Mouse (Mus musculus) cerebellum, adult 9-10 months (tissue): ENCODE results near the gene Pvalb.

Experiments used
- DNase-seq: peaks from one replicate; pipeline ENCODE4 v3.0.0; 2022

The Pvalb gene

GRCm38 (mm10) chr15:78206312-78206711, at the start of gene Pvalb:
Pvalb (minus strand) TSS chr15:78206400.
- no peak for DNase-seq

- peak; percentile 42 for DNase-seq
Observed at GRCm38 (mm10) chr15:78254751-78255150, 48.6 kb upstream of the Pvalb start.

- no peak for DNase-seq
Observed at GRCm38 (mm10) chr15:78248410-78248809, 42.2 kb upstream of the Pvalb start.

DNA sequence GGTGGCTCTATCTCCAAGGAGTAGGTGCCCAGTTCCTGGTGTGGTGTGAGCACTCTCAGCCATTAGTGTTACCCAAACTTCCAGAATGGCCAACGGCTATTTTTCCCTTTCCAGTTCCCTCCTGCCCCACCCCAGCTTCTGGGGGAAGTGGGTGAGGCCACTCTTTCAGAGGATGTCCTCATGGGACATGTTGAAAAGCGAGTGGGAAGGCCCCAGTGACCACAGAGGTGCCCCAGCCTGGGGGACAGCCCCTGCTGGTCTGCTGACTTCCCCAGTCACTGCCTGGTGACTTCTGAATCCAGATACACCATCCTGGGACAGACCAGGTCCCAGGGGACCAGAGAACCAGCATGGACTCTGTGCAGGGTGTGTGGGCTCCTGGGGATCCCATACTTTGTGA, 41.5 kb upstream of the Pvalb start:
- DNase-seq = no peak

GRCm38 (mm10) chr15:78246143-78247116, 40.2 kb upstream of the Pvalb start:
- DNase-seq = no peak

- no peak for DNase-seq
Observed at GRCm38 (mm10) chr15:78244695-78245492, 38.7 kb upstream of the Pvalb start, which contains the start of gene Ncf4. Ncf4 (plus strand) TSS chr15:78244801.

DNA sequence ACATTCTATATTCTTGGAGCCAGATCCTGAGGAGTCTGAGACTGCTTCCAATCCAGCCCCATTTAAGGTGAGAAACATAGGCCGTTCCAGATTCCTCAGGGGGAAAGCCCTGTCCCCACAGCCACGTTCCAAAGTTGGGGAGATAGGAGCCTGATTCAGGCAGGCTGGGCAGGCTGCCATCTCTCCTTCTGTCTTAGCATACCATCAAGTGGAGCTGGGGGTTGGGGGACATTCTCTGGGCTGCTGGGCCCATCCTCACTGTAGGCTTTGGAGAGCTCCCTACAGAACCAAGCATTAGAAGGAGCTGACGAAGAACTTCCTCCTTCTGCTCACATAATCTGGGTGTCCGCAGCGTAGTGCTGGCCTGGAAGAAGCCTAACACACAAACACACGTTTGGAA, 37.6 kb upstream of the Pvalb start:
- DNase-seq = no peak

- no peak for DNase-seq
Observed at GRCm38 (mm10) chr15:78243061-78243460, 36.9 kb upstream of the Pvalb start.

- no peak for DNase-seq
Observed at GRCm38 (mm10) chr15:78241335-78241734, 35.1 kb upstream of the Pvalb start.

- DNase-seq = no peak
Observed at GRCm38 (mm10) chr15:78239956-78240617, 33.9 kb upstream of the Pvalb start.

- DNase-seq = peak; percentile 69
Observed at GRCm38 (mm10) chr15:78239453-78239852, 33.3 kb upstream of the Pvalb start.

- no peak for DNase-seq
Observed at GRCm38 (mm10) chr15:78234823-78235509, 28.8 kb upstream of the Pvalb start.

GRCm38 (mm10) chr15:78231346-78232331, 25.4 kb upstream of the Pvalb start:
- no peak for DNase-seq

DNA sequence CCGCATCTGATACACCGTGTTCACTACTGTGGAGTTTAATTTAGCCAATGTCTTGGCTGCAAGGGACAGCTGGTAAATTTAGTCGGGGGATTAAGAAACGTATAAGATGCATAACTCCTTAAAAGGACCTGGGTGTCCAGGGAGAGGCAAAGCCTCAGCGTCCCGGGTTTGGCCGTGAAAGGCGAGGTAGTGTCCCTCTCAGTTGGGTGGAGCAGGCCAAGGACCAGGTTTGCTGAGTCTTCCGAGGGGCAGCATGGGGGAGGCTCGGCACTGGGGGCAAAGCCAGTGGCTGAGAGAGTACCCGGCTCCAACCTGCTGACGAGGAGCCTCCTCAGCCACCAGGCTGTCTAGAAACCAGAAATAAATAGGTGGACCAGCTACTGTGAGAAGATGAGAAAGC, 21.6 kb upstream of the Pvalb start:
- no peak for DNase-seq

GRCm38 (mm10) chr15:78215269-78215668, 9.1 kb upstream of the Pvalb start:
- no peak for DNase-seq

- DNase-seq = no peak
Observed at GRCm38 (mm10) chr15:78211367-78211766, 5.2 kb upstream of the Pvalb start.

DNA sequence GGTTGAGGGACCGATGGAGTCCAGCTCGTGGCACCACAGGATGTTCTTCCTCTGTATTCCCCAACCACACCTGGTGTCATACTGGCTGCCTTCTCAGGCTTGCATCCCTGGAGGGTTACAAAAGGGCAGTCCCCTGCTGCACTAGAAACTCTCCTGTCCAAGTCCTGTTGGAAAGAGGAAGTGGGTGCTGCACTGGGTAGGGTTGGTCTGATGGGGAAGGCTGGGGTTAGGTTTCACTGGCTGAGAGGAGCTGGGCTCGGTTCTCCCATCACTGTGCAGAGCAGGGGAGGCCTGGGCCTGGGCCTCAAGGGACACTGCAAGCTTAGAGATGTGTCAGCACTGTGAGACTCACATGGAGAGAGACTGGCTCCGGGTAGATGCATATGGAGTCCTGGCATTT, 4.0 kb upstream of the Pvalb start:
- DNase-seq = no peak

GRCm38 (mm10) chr15:78205192-78205591, 1.0 kb downstream of the Pvalb start:
- DNase-seq = no peak

DNA sequence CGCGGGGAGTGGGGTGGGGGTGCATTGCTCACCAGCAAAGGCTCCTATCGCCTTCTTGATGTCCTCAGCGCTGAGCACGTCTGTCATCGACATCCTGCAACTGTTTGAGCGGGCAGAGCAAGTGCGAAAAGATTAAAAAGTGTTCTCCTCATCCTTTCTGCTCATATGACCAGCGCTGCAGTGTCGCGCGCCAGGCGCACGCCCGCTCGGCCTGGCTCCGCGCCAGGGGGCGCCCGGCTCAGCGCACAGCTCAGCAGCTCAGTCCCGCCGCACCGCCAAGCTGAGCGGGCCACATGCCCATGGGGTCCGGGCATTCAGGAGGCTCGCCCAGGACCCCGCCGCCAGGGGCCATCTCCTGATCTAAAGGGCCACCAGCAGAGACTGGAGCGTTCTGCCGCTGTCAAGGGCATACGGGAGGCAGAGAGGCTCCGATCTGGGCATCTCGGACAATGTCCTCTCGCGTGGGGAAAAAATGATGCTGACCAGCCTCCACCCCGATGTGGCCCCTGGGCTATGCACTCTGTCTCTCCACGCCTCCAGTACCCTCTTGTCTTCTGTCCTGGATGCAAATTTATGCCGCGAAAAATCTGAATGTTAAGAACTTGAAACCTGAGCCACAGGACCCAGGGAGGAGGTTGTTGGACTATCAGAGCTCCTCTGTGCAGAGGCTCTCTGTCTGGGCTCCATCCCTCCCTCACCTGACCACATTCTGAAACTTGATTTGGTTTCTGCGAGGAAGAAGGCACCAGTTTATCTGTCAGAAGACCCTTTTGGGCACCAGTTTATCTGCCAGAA, 1.9 kb downstream of the Pvalb start:
- DNase-seq = peak; percentile 41
